Mouse (Mus musculus): ENCODE data around the gene Rrad. TPM values are rescaled to one million over a fixed set of nuclear protein-coding genes. Genes with fewer than 3 reads are reported as not detected.

Gene Rrad
- polyA plus RNA-seq (2012; rRNA removed), result 28.2 and 29.4 TPM in 2 replicates

GRCm38 (mm10) chr8:104630981-104631663 is at the start of gene Rrad:
Gene Rrad (minus strand): TSS chr8:104631327.

DNA sequence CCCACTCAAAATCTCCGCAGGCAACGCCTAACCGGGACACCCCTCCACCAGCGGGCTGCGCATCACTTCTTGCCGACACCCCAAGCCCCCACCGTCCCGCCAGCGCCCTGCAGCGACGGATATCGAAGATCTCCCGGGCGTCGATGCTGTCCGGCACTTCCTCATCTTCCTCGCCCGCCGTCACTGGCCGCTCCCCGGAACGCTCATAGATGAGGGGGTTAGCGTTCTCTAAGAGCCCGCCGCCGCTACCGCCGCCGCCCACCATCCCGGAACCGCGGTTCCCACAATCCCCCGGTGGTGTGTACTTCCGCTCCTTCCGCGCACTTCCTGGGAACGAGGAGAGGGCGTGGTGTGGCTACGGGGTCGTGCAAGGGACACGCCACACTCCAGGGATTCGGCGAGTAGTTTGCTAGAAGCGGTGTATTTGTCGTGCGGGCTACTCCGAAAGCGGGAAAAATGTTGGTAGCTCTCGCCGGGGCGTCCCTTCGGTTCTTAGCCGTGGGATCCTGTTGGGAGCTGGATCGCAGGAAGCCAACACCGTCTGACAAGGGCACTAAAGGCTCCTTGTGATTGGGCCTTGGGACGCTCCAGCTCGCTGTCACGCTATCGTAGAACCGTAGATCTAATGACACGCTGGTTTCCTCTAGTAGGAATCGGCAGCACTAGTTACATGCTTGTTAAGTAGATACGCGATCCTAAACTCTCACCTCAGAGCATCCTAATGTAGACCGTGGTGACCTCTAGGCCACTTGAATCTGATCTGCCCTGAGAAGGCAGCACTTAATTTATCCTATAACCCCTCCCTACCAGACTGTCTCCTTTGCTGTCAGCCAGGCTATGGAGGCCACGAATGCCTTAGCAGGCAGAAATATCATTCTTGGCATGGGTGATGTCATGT is 10.5 kb upstream of the Rrad start, which contains the start of gene Ciao2b:
Gene Ciao2b (minus strand): TSS at position 540 of the 898 bp plus-strand sequence.

GRCm38 (mm10) chr8:104624161-104624560 is 7.0 kb downstream of the Rrad start, which contains the start of gene Cdh16:
Gene Cdh16 (minus strand): TSS chr8:104624396.

GRCm38 (mm10) chr8:104591133-104591834 is 39.8 kb downstream of the Rrad start, which contains the start of gene Pdp2:
Gene Pdp2 (plus strand): TSS chr8:104591451.

Other genes with a start within 250 kb of the Rrad start
- gene Cmtm4, start 235.5 kb downstream of the Rrad start, polyA plus RNA-seq (2012; rRNA removed), result 18.6 and 19.0 TPM in 2 replicates
- gene Dync1li2, start 188.3 kb downstream of the Rrad start, polyA plus RNA-seq (2012; rRNA removed), result 14.7 and 16.0 TPM in 2 replicates
- gene Terb1, start 121.4 kb downstream of the Rrad start, polyA plus RNA-seq (2012; rRNA removed), result 0.13 and 0.15 TPM in 2 replicates
- gene Nae1, start 96.7 kb downstream of the Rrad start, polyA plus RNA-seq (2012; rRNA removed), result 3.4 and 5.2 TPM in 2 replicates
- 6.4 and 6.6 TPM in 2 replicates for gene Car7, start 96.6 kb downstream of the Rrad start, polyA plus RNA-seq (2012; rRNA removed)
- 6.2 and 6.5 TPM in 2 replicates for gene Pdp2, start 39.9 kb downstream of the Rrad start, polyA plus RNA-seq (2012; rRNA removed)
- gene Cdh16, start 6.9 kb downstream of the Rrad start, polyA plus RNA-seq (2012; rRNA removed), result 7.8 and 11.6 TPM in 2 replicates
- 35.4 and 51.4 TPM in 2 replicates for gene Ciao2b, start 10.6 kb upstream of the Rrad start, polyA plus RNA-seq (2012; rRNA removed)
- 11.4 and 18.0 TPM in 2 replicates for gene Ces2a, start 102.7 kb upstream of the Rrad start, polyA plus RNA-seq (2012; rRNA removed)
- gene Ces2b, start 200.2 kb upstream of the Rrad start, polyA plus RNA-seq (2012; rRNA removed), result 0.18 and 0.44 TPM in 2 replicates
- 0.12 and 0.38 TPM in 2 replicates for gene Ces2c, start 215.7 kb upstream of the Rrad start, polyA plus RNA-seq (2012; rRNA removed)

Measured in ovary, adult 2 months (tissue).